Mouse (Mus musculus): Measurements from ENCODE around the gene Otp.

Otp gene

GRCm38 (mm10) chr13:94873111-94874038 is 2.0 kb upstream of the Otp start:
- in situ Hi-C loops (cut with MboI, MseI), result loop anchor here (10.0 kb wide), 1 partner anchor 159 kb away; no protein-coding TSS in a partner anchor

- in situ Hi-C loops (cut with MboI, MseI), result loop anchor here (10.0 kb wide), 1 partner anchor 159 kb away; no protein-coding TSS in a partner anchor
Measured at GRCm38 (mm10) chr13:94874039-94874425, 1.4 kb upstream of the Otp start.

- in situ Hi-C loops (cut with MboI, MseI), result loop anchor here (10.0 kb wide), 1 partner anchor 160 kb away; no protein-coding TSS in a partner anchor
Measured at GRCm38 (mm10) chr13:94874656-94875395, 576 bp upstream of the Otp start.

- in situ Hi-C loops (cut with MboI, MseI), result loop anchor here (10.0 kb wide), 1 partner anchor 162 kb away; no protein-coding TSS in a partner anchor
Measured at GRCm38 (mm10) chr13:94876286-94877210, 1.1 kb downstream of the Otp start.

- in situ Hi-C loops (cut with MboI, MseI), result loop anchor here (10.0 kb wide), 1 partner anchor 162 kb away; no protein-coding TSS in a partner anchor
Measured at GRCm38 (mm10) chr13:94877211-94877590, 1.8 kb downstream of the Otp start.

- in situ Hi-C loops (cut with MboI, MseI), result loop anchor here (10.0 kb wide), 1 partner anchor 163 kb away; no protein-coding TSS in a partner anchor
Measured at GRCm38 (mm10) chr13:94877991-94878745, 2.8 kb downstream of the Otp start.

- in situ Hi-C loops (cut with MboI, MseI), result no loop called here
Measured at GRCm38 (mm10) chr13:94881201-94881600, 5.8 kb downstream of the Otp start.

GRCm38 (mm10) chr13:94882221-94882620 is 6.8 kb downstream of the Otp start:
- in situ Hi-C loops (cut with MboI, MseI), result no loop called here

- in situ Hi-C loops (cut with MboI, MseI), result no loop called here
Measured at GRCm38 (mm10) chr13:94882711-94883145, 7.3 kb downstream of the Otp start.

- in situ Hi-C loops (cut with MboI, MseI), result no loop called here
Measured at GRCm38 (mm10) chr13:94883163-94883965, 8.0 kb downstream of the Otp start.

- in situ Hi-C loops (cut with MboI, MseI), result no loop called here
Measured at GRCm38 (mm10) chr13:94883966-94884960, 8.9 kb downstream of the Otp start.

GRCm38 (mm10) chr13:94885291-94886235 is 10.2 kb downstream of the Otp start:
- in situ Hi-C loops (cut with MboI, MseI), result no loop called here

GRCm38 (mm10) chr13:94907841-94908240 is 32.4 kb downstream of the Otp start:
- in situ Hi-C loops (cut with MboI, MseI), result loop anchor here (25.0 kb wide), 1 partner anchor 1246 kb away; the partner anchor contains the start of genes Bhmt2 and Dmgdh

- in situ Hi-C loops (cut with MboI, MseI), result loop anchor here (25.0 kb wide), 1 partner anchor 1251 kb away; the partner anchor contains the start of genes Bhmt2 and Dmgdh
Measured at GRCm38 (mm10) chr13:94912961-94913360, 37.6 kb downstream of the Otp start.

- in situ Hi-C loops (cut with MboI, MseI), result loop anchor here (25.0 kb wide), 1 partner anchor 1253 kb away; the partner anchor contains the start of genes Bhmt2 and Dmgdh
Measured at GRCm38 (mm10) chr13:94915654-94916053, 40.3 kb downstream of the Otp start.

GRCm38 (mm10) chr13:94928086-94928485 is 52.7 kb downstream of the Otp start:
- in situ Hi-C loops (cut with MboI, MseI), result no loop called here
